Mouse (Mus musculus) C2C12 (cell line): ENCODE data around the gene Acbd6. TPM values are rescaled to one million over a fixed set of nuclear protein-coding genes. Genes with fewer than 3 reads are reported as not detected.

Source experiments
- H3K27me3 ChIP-seq: one replicate; pipeline ENCODE4 v1.6.1; 2011; ENCODE audit not compliant: control insufficient read depth, insufficient read depth, insufficient read length
- H3K36me3 ChIP-seq: one replicate; pipeline ENCODE4 v1.6.1; 2011; ENCODE audit not compliant: control insufficient read depth, insufficient read depth
- H3K4me3 ChIP-seq: one replicate; pipeline ENCODE4 v1.5.1; 2011; ENCODE audit warnings: mild to moderate bottlenecking, control low read depth; ENCODE audit not compliant: poor library complexity, insufficient read depth, severe bottlenecking
- H3K79me2 ChIP-seq: one replicate; pipeline ENCODE4 v1.6.1; 2011; ENCODE audit not compliant: control insufficient read depth, insufficient read depth
- H3K79me3 ChIP-seq: one replicate; pipeline ENCODE4 v1.6.1; 2011; ENCODE audit warnings: low read depth, control low read depth
- H3ac ChIP-seq: one replicate; pipeline ENCODE3; 2011; ENCODE audit warnings: low read depth; ENCODE audit not compliant: control insufficient read depth, insufficient read length
- CEBPB ChIP-seq: IDR thresholded peaks from one replicate; pipeline ENCODE4 v1.6.1; 2011; ENCODE audit warnings: low read depth, mild to moderate bottlenecking, control low read depth, moderate library complexity
- CTCF ChIP-seq: IDR thresholded peaks from one replicate; pipeline ENCODE4 v1.5.1; 2011; ENCODE audit not compliant: control insufficient read depth, insufficient read depth, insufficient read length
- FOSL1 ChIP-seq: IDR thresholded peaks from one replicate; pipeline ENCODE4 v1.8.0; 2011; ENCODE audit warnings: mild to moderate bottlenecking, low read length; ENCODE audit not compliant: poor library complexity, insufficient read depth, severe bottlenecking
- MAX ChIP-seq: IDR thresholded peaks from one replicate; pipeline ENCODE4 v1.6.1; 2011; ENCODE audit warnings: mild to moderate bottlenecking, control low read depth
- MYOD1 ChIP-seq: IDR thresholded peaks from one replicate; pipeline ENCODE4 v1.6.1; 2011; ENCODE audit warnings: low read depth; ENCODE audit not compliant: control insufficient read depth, insufficient read length
- MYOG ChIP-seq: IDR thresholded peaks from one replicate; pipeline ENCODE4 v1.6.1; 2011; ENCODE audit not compliant: control insufficient read depth, insufficient read length; ENCODE audit errors: extremely low read depth
- USF1 ChIP-seq: IDR thresholded peaks from one replicate; pipeline ENCODE4 v1.6.1; 2011; ENCODE audit warnings: low read depth, mild to moderate bottlenecking, control low read depth, moderate library complexity
- polyA plus RNA-seq: library from polyadenylated mRNA; unstranded; fragments of >200 nt; fragmentation: generic; extraction: Trizol; gene quantifications from one replicate; pipeline ENCODE4 v1.2.1, GENCODE M21; 2012; ENCODE audit warnings: missing spikeins

Gene Acbd6
- polyA plus RNA-seq, 1 experiment, result 70.3 TPM

DNA sequence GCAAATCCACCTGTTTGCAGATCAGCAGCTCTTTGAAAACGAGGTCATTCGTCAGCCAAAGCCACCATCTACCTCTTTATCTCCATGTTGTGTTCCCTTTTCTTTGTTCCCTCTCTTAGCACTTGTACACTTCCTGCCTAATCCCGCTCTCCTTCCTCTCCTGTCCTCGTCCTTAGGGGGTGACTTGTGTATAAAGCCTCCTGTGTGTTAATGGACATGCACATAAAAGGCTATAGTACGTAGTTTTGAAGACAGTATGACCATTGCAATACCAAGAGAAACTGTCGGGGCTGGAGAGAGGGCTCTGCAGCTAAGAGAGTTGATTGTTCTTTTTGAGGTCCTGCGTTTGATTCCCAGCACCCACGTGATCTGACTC, 48.2 kb downstream of the Acbd6 start:
- H3K4me3 ChIP-seq, result no peak overlapping the region
- no peaks in the 10 kb centered on the region for H3K27me3 ChIP-seq
- no peak overlapping the region for H3ac ChIP-seq
- H3K79me2 ChIP-seq, result no peaks in the 10 kb centered on the region
- H3K79me3 ChIP-seq, result peaks cover 2% of the 10 kb centered on the region
- H3K36me3 ChIP-seq, result no peaks in the 10 kb centered on the region
- TF ChIP-seq MAX (no peak), USF1 (no peak), CTCF (no peak), MYOG (no peak), CEBPB (no peak)

DNA sequence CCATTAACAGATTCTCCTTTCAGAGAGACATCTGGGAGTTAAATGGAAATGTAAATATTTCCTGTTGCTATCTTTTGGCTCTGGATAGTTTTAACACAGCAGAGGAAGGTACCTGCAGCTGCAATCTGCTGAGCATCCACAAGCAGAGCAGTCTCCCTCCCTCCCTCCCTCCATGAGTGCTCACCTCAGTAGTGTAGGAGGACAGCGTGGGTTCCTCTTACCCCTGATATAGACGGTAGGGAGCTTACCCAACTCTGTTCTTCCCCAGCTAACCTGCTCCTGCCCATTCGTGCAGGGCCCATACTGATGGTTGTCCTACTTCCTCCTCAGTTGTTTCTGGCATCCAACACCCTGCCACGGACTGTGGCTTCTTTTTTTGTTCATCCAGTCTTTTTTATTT, 50.6 kb downstream of the Acbd6 start:
- Histone ChIP-seq H3K27me3 (no peaks in the 10 kb centered on the region), H3K36me3 (no peaks in the 10 kb centered on the region), H3K79me2 (no peaks in the 10 kb centered on the region), H3K79me3 (peaks cover 2% of the 10 kb centered on the region), H3ac (no peak overlapping the region), H3K4me3 (no peak overlapping the region)
- TF ChIP-seq MAX (no peak), USF1 (no peak), CTCF (no peak), MYOD1 (no peak), FOSL1 (no peak), MYOG (no peak), CEBPB (no peak)

DNA sequence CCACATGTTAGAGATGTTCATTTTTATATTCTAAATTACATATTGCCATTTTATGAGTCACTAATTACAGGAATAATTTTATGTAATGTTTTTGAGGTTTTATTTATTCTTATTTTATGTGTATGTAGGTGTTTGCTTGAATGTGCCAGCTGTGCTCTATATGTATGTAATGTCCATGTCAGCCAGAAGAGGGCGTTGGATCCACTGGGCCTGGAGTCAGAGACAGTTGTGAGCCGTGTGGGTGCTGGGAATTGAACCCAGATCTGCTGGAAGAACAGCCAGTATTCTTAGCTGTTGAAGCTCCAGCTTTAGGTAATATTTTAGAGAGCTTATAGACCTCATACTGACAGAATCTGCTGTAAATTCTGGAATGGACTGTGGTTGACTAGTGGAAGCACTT, 56.5 kb downstream of the Acbd6 start:
- no peaks in the 10 kb centered on the region for H3K27me3 ChIP-seq
- no peak overlapping the region for H3ac ChIP-seq
- no peaks in the 10 kb centered on the region for H3K79me3 ChIP-seq
- H3K4me3 ChIP-seq, result no peak overlapping the region
- no peaks in the 10 kb centered on the region for H3K79me2 ChIP-seq
- no peaks in the 10 kb centered on the region for H3K36me3 ChIP-seq
- TF ChIP-seq USF1, result no peak
- TF ChIP-seq MYOD1, result no peak
- no peak for TF ChIP-seq MYOG
- TF ChIP-seq MAX, result no peak
- TF ChIP-seq CTCF, result no peak
- no peak for TF ChIP-seq FOSL1

DNA sequence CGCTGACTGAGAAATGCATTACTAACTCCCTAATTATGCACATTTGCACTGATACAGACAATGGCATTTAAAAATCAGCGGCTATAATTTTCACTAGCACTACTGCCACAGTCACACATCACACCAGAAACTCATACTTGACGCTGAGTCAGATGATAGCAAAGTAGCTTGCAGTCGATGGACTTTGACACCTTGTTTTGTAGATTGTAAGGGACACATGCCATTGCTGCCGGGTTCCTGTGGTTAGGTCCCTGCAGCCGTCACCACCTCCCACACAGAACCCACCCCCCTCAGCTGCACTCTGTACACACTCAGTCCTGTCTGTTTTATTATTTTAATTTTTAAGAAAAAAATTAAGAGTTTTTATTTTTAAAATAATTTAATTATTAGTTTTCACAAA, 63.2 kb downstream of the Acbd6 start:
- TF ChIP-seq MAX (no peak), CEBPB (no peak), MYOG (no peak), USF1 (no peak), MYOD1 (no peak), CTCF (no peak), FOSL1 (no peak)
- H3K79me3 ChIP-seq, result no peaks in the 10 kb centered on the region
- H3K27me3 ChIP-seq, result no peaks in the 10 kb centered on the region
- no peaks in the 10 kb centered on the region for H3K79me2 ChIP-seq
- no peak overlapping the region for H3ac ChIP-seq
- peaks cover 6% of the 10 kb centered on the region for H3K36me3 ChIP-seq
- no peak overlapping the region for H3K4me3 ChIP-seq

DNA sequence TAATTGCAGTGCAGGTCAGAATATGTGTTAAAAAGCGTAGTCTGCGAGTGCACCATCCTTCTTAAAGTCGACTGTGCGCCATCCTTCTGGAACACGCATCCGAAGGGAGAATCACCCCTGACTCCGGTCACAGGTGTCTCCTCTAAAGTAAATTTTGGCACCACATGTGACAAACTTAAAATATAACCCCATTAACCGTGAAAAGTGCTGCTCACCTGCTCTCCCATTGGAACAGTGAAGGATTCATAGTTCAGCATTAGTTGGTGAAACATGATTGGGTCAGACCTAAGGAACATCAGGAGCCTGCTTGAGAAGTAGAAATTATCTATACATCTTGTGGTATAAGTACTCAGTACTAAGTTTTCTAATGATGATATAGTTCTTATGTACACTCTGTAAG, 65.3 kb downstream of the Acbd6 start:
- H3K27me3 ChIP-seq, result no peaks in the 10 kb centered on the region
- H3K79me2 ChIP-seq, result no peaks in the 10 kb centered on the region
- no peak overlapping the region for H3ac ChIP-seq
- TF ChIP-seq MYOD1 (no peak), CEBPB (no peak), CTCF (no peak), MAX (no peak), USF1 (no peak), MYOG (no peak), FOSL1 (no peak)
- H3K36me3 ChIP-seq, result peaks cover 11% of the 10 kb centered on the region
- H3K4me3 ChIP-seq, result no peak overlapping the region
- H3K79me3 ChIP-seq, result no peaks in the 10 kb centered on the region

DNA sequence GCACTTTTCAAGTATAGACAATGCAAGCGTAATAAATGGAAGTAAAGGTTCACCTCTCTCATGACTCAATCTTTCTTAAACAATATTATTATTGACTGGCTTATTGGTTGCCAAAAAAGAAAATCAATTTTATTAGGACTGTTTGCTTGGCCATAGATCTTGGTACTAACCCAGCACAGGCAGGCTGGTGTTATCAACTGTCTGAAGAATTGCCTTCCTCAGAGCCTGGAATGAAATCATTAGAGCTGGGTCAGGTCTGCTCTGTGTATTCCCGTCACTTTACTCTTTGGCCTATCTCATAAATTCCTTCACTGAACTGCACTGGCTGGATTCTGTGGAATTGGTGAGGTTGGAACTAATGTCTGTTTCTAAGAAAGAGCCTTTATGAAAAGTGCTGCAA, 69.8 kb downstream of the Acbd6 start:
- Histone ChIP-seq H3K36me3 (peaks cover 11% of the 10 kb centered on the region), H3K79me2 (no peaks in the 10 kb centered on the region), H3ac (no peak overlapping the region), H3K4me3 (no peak overlapping the region), H3K27me3 (no peaks in the 10 kb centered on the region), H3K79me3 (no peaks in the 10 kb centered on the region)
- TF ChIP-seq MYOD1 (no peak), CEBPB (no peak), MYOG (no peak), CTCF (no peak), FOSL1 (no peak), USF1 (no peak), MAX (no peak)
